Mouse (Mus musculus): ENCODE measurements around the gene Pllp.

- TF ChIP-seq POLR2A (IDR thresholded peaks at IDR 0.05; ENCODE audit: insufficient read depth, low read depth, low read length) = no peak
- TF ChIP-seq CTCF (IDR thresholded peaks at IDR 0.05; ENCODE audit: insufficient read depth, low read depth, low read length) = no peak
Observed at GRCm38 (mm10) chr8:94654994-94655393, 41.1 kb downstream of the Pllp start.
